Mouse (Mus musculus) hindbrain, embryonic 14.5 days (tissue): ENCODE results near the gene Capza1. TPM values are rescaled to one million over a fixed set of nuclear protein-coding genes. Genes with fewer than 3 reads are reported as not detected.

ENCODE experiments used
- ATAC-seq: fragments of 200-750 bp; cut with Nextera tagmentation; 2 replicates; pipeline ENCODE4 v1.8.0; 2017; ENCODE audit warnings: moderate number of reproducible peaks, mild to moderate bottlenecking, moderate TSS enrichment, moderate library complexity; ENCODE audit not compliant: low FRiP score
- DNase-seq: peaks from one replicate; pipeline ENCODE4 v3.0.0-alpha.2; 2015; ENCODE audit warnings: low spot score
- H3K27ac ChIP-seq: fragments of 300-500 bp; sonication (generic); 2 replicates; pipeline ENCODE4 v1.5.1; 2014; ENCODE audit warnings: mild to moderate bottlenecking, moderate library complexity
- H3K27me3 ChIP-seq: fragments of 300-500 bp; sonication (generic); 2 replicates; pipeline ENCODE4 v1.6.1; 2014; ENCODE audit warnings: mild to moderate bottlenecking, low read length, mixed read lengths; ENCODE audit not compliant: control insufficient read depth, insufficient read depth
- H3K36me3 ChIP-seq: fragments of 300-500 bp; sonication (generic); replicated peaks from 2 replicates; pipeline ENCODE4 v1.6.1; 2014; ENCODE audit not compliant: control insufficient read depth, insufficient read depth
- H3K4me1 ChIP-seq: fragments of 300-500 bp; sonication (generic); replicated peaks from 2 replicates; pipeline ENCODE4 v1.6.1; 2014; ENCODE audit warnings: antibody characterized with exemption, low read length, mixed read lengths; ENCODE audit not compliant: control insufficient read depth, insufficient read depth
- H3K4me2 ChIP-seq: fragments of 300-500 bp; sonication (generic); replicated peaks from 2 replicates; pipeline ENCODE4 v1.6.1; 2014; ENCODE audit warnings: mild to moderate bottlenecking, moderate library complexity
- H3K4me3 ChIP-seq: fragments of 300-500 bp; sonication (generic); replicated peaks from 2 replicates; pipeline ENCODE4 v1.5.1; 2014; ENCODE audit warnings: mild to moderate bottlenecking, low read length
- H3K9ac ChIP-seq: fragments of 300-500 bp; sonication (generic); 2 replicates; pipeline ENCODE4 v1.6.1; 2014
- H3K9me3 ChIP-seq: fragments of 300-500 bp; sonication (generic); 2 replicates; pipeline ENCODE4 v1.6.1; 2016; ENCODE audit warnings: low read length; ENCODE audit not compliant: control insufficient read depth
- WGBS: fragments of 180-500 bp; shearing (Covaris S2); extraction: QIAGEN DNeasy Blood & Tissue Kit; methylation state at CpG from one replicate; pipeline ENCODE4 v1.1.7; 2014; 5-methylcytosine and 5-hydroxymethylcytosine counted together
- polyA plus RNA-seq: library from polyadenylated mRNA; unstranded; fragments of >200 nt; fragmentation: Nextera tagmentation; extraction: Ambion mirVana; gene quantifications from 2 replicates; pipeline ENCODE4 v1.2.1, GENCODE M21; 2014

The Capza1 gene
- polyA plus RNA-seq, 1 experiment from 2014 or later, result 166 TPM

DNA sequence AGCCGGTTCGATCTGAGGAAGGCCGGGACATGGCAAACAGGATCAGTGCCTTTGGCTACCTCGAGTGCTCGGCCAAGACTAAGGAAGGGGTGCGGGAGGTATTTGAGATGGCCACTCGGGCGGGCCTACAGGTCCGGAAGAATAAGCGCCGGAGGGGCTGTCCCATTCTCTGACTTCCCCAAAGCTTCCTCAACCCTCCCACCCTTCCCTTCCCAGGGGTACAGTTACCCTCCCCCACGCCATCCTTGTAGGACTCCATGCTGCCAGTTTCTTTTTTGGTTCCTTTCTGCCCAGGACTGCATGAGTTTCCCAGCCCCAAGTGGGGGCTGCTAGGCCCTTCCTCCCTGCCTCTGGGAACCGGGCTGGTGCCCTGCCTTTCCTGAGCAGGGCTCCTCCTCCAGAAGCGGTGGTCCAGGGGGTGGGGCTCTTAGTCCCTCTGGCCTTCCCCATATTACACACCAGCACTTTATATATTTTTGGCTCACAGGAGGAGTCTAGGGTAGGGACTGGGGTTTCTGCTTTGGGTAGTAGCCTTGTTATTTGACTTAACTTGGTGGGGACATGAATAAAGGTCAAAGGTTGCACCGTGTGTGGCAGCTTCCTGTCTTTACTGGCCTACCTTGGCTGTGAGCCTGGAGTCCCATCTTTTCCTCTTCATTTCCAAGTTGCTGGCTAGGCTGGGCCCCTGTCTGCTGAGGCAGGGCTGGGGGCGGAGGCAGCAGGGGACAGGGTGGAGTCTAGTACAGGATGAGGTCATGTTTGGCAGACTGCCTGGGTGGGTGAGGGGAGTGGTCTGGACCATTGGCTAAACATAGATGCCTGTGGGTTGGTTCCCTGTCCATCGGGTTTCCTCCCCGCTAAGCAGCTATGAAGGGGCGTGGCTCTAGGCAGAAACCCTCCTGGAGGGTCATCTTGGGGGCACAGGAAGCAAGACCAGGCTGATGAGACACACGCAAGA, 70.2 kb downstream of the Capza1 start:
- no peak overlapping the region for H3K4me2 ChIP-seq
- H3K27me3 ChIP-seq, result 0 out of 2 replicates have a peak, but pooled peaks cover 5% of the 10 kb centered on the region
- WGBS, result 54% methylated on average over 20 of the region's 20 CpGs
- H3K9ac ChIP-seq, result no peak overlapping the region
- DNase-seq (peak; percentile 83), ATAC-seq (peak; percentile 89)
- H3K4me3 ChIP-seq, result no peak overlapping the region
- H3K4me1 ChIP-seq, result peaks cover 8% of the 10 kb centered on the region; the same call in 1 of the 2 replicates
- peak overlapping the region; percentile 24; the same call in 1 of the 2 replicates for H3K27ac ChIP-seq
- no peaks in the 10 kb centered on the region for H3K9me3 ChIP-seq
- H3K36me3 ChIP-seq, result no peaks in the 10 kb centered on the region

DNA sequence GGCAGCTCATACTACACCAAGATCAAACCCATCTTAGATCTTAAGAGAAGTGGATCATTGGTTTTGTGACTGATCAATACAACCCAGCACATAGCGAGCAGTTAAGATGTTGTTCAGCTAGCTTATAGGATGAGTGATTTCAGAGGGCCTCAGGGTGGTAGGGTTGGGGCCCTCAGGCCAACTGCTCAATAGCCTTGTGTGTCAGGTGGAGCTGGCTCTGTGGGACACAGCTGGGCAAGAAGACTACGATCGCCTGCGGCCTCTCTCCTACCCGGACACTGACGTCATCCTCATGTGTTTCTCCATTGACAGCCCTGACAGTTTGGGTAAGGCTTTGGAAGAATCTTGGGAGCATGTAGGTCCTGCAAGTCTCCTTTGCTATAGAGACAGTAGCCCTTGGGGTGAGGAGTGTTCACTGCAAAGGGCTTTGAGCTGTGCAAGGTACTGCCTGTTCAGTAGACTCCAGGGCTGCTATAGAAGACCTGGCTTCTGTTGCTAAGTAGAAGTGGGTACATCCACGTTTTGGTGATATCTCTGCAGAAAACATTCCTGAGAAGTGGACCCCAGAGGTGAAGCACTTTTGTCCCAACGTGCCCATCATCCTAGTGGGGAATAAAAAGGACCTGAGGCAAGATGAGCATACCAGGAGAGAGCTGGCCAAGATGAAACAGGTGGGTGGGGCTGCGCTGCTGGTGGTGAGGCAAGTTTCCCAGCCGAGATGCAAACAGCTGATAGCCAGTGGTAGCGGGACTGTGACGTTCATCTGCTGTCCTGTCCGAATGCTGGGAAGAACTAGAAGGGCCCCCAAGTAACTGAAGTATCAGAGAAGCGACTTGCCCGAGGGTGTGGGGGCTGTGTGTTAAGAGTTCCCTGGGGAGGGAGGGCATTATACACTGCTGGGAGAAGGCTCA, 71.7 kb downstream of the Capza1 start:
- H3K27ac ChIP-seq, result no peak overlapping the region
- H3K9ac ChIP-seq, result no peak overlapping the region
- WGBS, result 77% methylated on average over 15 of the region's 15 CpGs
- H3K36me3 ChIP-seq, result no peaks in the 10 kb centered on the region
- 0 out of 2 replicates have a peak, but pooled peaks cover 5% of the 10 kb centered on the region for H3K27me3 ChIP-seq
- H3K9me3 ChIP-seq, result no peaks in the 10 kb centered on the region
- H3K4me3 ChIP-seq, result no peak overlapping the region
- DNase-seq, result no peak
- peaks cover 17% of the 10 kb centered on the region; the same call in 1 of the 2 replicates for H3K4me1 ChIP-seq
- H3K4me2 ChIP-seq, result no peak overlapping the region
- no peak for ATAC-seq

DNA sequence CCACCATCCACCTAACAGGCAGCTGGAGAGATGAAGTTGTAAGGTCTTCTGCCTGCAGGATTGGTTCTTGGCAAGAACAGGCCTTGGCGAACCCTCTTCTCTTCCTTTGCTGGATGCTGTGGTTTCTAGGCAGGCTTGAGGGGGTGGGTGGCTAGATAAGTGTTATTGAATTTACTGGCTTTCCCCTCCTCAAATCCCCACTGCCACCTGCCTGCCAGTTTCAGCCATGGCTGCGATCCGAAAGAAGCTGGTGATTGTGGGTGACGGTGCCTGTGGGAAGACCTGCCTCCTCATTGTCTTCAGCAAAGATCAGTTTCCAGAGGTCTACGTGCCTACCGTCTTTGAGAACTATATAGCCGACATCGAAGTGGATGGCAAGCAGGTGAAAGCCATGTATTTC, 72.6 kb downstream of the Capza1 start:
- no peak overlapping the region for H3K4me3 ChIP-seq
- H3K36me3 ChIP-seq, result no peaks in the 10 kb centered on the region
- H3K4me1 ChIP-seq, result peaks cover 17% of the 10 kb centered on the region; the same call in 1 of the 2 replicates
- H3K9ac ChIP-seq, result no peak overlapping the region
- no peak overlapping the region for H3K27ac ChIP-seq
- no peaks in the 10 kb centered on the region for H3K9me3 ChIP-seq
- H3K27me3 ChIP-seq, result 0 out of 2 replicates have a peak, but pooled peaks cover 5% of the 10 kb centered on the region
- WGBS, result 93% methylated on average over 8 of the region's 8 CpGs
- ATAC-seq (no peak), DNase-seq (no peak)
- no peak overlapping the region for H3K4me2 ChIP-seq

DNA sequence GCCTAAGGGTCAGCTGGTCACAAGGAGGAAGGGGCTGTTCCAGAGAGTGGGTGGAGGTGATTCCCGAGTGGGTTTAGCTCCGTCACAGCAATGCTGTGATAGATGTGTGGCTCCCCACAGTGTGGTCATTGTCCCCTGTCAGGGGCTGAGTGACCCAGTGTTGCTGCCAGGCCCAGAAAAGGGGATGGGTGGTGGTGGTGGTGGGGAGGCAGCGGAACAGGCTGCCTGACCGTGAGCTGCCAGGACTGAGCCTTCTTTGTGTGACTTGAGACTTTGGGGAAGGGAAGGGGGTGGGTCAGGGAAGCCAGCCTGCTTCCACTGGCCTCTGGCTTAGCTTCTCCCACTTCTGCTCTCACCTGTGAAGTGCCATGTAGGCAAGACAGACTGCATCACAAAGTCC, 73.3 kb downstream of the Capza1 start:
- WGBS, result 18% methylated on average over 4 of the region's 4 CpGs
- H3K4me2 ChIP-seq, result peak overlapping the region; percentile 94
- H3K27ac ChIP-seq, result peak overlapping the region; percentile 10; the same call in 1 of the 2 replicates
- DNase-seq (no peak), ATAC-seq (no peak)
- no peaks in the 10 kb centered on the region for H3K9me3 ChIP-seq
- 0 out of 2 replicates have a peak overlapping the region, but pooled peaks have one; percentile 14 for H3K9ac ChIP-seq
- no peaks in the 10 kb centered on the region for H3K36me3 ChIP-seq
- 0 out of 2 replicates have a peak, but pooled peaks cover 5% of the 10 kb centered on the region for H3K27me3 ChIP-seq
- peaks cover 17% of the 10 kb centered on the region; the same call in 1 of the 2 replicates for H3K4me1 ChIP-seq
- no peak overlapping the region; the same call in 1 of the 2 replicates for H3K4me3 ChIP-seq

DNA sequence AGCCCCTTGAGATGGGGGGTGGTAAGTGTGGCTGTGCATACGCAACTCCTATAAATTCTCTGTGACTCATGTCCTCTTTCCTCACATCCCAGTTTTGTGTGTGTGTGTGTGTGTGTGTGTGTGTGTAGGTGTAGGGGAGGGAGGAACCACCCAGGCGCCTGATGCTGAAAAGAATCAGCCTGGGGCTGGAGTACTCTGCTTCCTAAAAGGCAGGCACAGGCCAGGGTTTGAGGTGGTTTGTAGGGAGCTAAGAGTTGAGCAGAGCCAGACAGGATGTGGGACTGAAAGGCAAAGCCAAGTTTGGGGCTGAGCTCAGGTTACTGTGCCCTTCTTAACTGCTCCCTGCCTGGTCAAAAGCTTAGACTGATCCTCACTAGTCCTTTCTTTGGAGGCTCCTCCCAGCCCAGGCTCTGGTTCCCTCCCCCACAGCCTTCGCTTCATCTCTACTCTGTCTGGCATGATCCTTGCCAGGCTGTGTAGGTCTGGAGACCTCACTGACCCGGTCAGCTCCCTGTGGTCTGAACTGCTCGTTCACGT, 73.8 kb downstream of the Capza1 start:
- Histone ChIP-seq H3K4me2 (peak overlapping the region; percentile 94), H3K9me3 (no peaks in the 10 kb centered on the region), H3K4me1 (peaks cover 17% of the 10 kb centered on the region; the same call in 1 of the 2 replicates), H3K27me3 (0 out of 2 replicates have a peak, but pooled peaks cover 5% of the 10 kb centered on the region), H3K9ac (0 out of 2 replicates have a peak overlapping the region, but pooled peaks have one; percentile 14), H3K36me3 (no peaks in the 10 kb centered on the region), H3K4me3 (peak overlapping the region; percentile 52), H3K27ac (peak overlapping the region; percentile 10; the same call in 1 of the 2 replicates)
- DNase-seq (no peak), ATAC-seq (no peak)
- 32% methylated on average over 6 of the region's 6 CpGs for WGBS

DNA sequence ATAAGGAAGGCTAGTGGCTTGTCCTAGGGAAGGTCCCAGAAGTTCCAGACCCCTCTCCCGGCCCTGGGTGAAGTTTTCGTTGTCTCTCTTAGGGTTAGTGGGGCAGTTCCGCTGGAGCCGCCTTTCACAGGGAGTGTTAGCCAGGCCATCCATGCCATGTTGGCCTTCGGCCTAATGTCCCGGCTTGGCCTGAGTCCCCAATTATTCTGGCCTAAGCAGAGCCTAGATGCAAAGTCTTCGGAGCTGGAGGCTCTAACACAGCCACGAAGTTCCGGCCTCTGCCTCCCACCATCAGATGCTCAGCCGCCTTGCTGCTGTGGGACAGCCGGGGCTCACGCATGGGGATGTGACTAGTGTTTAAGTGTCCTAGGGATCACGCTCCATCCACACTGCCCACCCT, 74.5 kb downstream of the Capza1 start:
- Histone ChIP-seq H3K27me3 (peaks cover 11% of the 10 kb centered on the region; the same call in 1 of the 2 replicates), H3K4me2 (peak overlapping the region; percentile 94), H3K36me3 (no peaks in the 10 kb centered on the region), H3K27ac (no peak overlapping the region), H3K4me3 (peak overlapping the region; percentile 52), H3K9ac (peak overlapping the region; percentile 39; the same call in 1 of the 2 replicates), H3K4me1 (peaks cover 17% of the 10 kb centered on the region; the same call in 1 of the 2 replicates), H3K9me3 (no peaks in the 10 kb centered on the region)
- DNase-seq (no peak), ATAC-seq (no peak)
- 33% methylated on average over 13 of the region's 13 CpGs for WGBS

DNA sequence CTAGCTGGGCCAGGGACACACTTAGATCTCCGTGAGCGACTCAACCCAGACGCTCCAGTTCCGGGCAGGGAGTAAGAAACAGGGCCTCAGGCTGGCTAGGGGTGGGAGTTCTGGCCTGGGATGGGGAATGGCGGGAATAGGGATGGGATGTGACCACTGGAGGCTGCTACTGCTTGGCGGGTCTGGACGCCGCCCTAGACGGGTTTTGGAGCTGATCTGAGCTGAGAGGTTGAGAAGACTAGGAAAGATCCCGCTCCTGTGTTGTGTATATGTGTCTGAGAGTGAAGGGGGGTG, 75.0 kb downstream of the Capza1 start:
- Histone ChIP-seq H3K27ac (no peak overlapping the region), H3K4me1 (0 out of 2 replicates have a peak, but pooled peaks cover 17% of the 10 kb centered on the region), H3K27me3 (peaks cover 16% of the 10 kb centered on the region), H3K4me3 (peak overlapping the region; percentile 52), H3K4me2 (peak overlapping the region; percentile 94), H3K9ac (peak overlapping the region; percentile 54), H3K9me3 (no peaks in the 10 kb centered on the region), H3K36me3 (no peaks in the 10 kb centered on the region)
- ATAC-seq, result no peak; the same call in 1 of the 2 replicates
- DNase-seq, result no peak
- 2% methylated on average over 10 of the region's 10 CpGs for WGBS

DNA sequence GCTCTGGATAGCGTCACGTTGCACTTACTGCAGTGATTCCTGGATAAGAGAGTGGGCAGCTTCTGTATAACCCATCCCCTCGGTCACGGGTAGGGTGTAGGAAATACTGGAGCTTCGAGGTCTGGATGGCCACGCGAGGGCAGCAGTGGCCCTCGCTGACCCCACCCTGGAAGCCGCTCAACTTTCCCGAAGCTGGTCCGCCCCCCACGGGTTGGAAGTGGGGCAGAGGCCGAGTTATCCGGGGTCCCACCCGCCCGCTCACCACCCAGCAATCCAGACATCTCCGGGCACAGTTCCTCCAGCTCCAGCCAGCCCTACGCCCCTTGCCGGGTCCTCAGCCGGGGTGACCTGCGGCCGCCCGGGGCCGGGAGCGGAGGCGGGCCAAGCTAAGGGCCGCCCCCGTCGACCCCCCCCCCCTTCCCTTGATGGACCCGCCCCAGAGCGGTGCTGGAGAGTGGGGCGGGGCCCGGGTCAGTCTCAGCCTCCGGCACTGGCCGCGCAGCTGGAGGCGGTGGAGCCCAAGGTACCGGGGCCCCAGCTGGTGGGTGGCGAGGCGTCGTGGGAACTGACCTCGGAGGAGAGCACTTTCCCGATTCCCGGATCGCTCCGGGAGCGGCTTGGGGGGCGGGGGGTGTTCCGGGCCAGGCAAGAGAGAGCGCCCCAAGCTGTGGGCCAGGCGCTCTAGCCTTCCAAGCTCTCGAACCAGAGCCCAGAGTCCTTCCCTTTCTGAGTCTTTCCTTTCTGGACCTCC, 75.6 kb downstream of the Capza1 start:
- Histone ChIP-seq H3K27me3 (peaks cover 21% of the 10 kb centered on the region), H3K4me1 (0 out of 2 replicates have a peak, but pooled peaks cover 17% of the 10 kb centered on the region), H3K4me2 (peak overlapping the region; percentile 94), H3K9me3 (no peaks in the 10 kb centered on the region), H3K36me3 (no peaks in the 10 kb centered on the region), H3K27ac (peak overlapping the region; percentile 47; the same call in 1 of the 2 replicates), H3K4me3 (peak overlapping the region; percentile 52), H3K9ac (peak overlapping the region; percentile 54)
- peak; percentile 84 for ATAC-seq
- WGBS, result 1% methylated on average over 43 of the region's 52 CpGs
- DNase-seq, result peak; percentile 69
